In genomic region chr11:117599788-117600263, GRCm38 (mm10) we compare ENCODE assay signal across 8 mouse cellular contexts. TPM values are rescaled to one million over a fixed set of nuclear protein-coding genes. Genes with fewer than 3 reads are reported as not detected.
DNase-seq lines count a peak whose midpoint lies in the region; ATAC-seq and TF ChIP-seq lines count a peak whose summit lies in the region.

No protein-coding gene starts in this region.

- no peaks in the 10 kb centered on the region for H3K36me3 ChIP-seq in lung, embryonic 14.5 days (ENCODE audit: insufficient read depth)
- no peaks in the 10 kb centered on the region for H3K36me3 ChIP-seq in forebrain, embryonic 13.5 days (ENCODE audit: poor library complexity, severe bottlenecking)
- no peaks in the 10 kb centered on the region for H3K36me3 ChIP-seq in limb, embryonic 13.5 days
- no peaks in the 10 kb centered on the region for H3K36me3 ChIP-seq in neural tube, embryonic 14.5 days (ENCODE audit: control insufficient read depth, insufficient read depth, low read length)

- WGBS in lung, embryonic 14.5 days: 10% methylated on average over 14 of the region's 14 CpGs
- WGBS in forebrain, embryonic 13.5 days: 11% methylated on average over 14 of the region's 14 CpGs
- 13% methylated on average over 14 of the region's 14 CpGs for WGBS in limb, embryonic 13.5 days
- WGBS in neural tube, embryonic 14.5 days: 12% methylated on average over 14 of the region's 14 CpGs

- no peak overlapping the region for H3K9ac ChIP-seq in lung, embryonic 14.5 days
- H3K9ac ChIP-seq in forebrain, embryonic 13.5 days: peak overlapping the region; percentile 23; the same call in 1 of the 2 replicates
- H3K9ac ChIP-seq in limb, embryonic 13.5 days: peak overlapping the region; percentile 51
- no peak overlapping the region for H3K9ac ChIP-seq in neural tube, embryonic 14.5 days (replicated peaks; ENCODE audit: low read depth, low read length)

- peak overlapping the region; percentile 64 for H3K4me2 ChIP-seq in lung, embryonic 14.5 days
- H3K4me2 ChIP-seq in forebrain, embryonic 13.5 days: peak overlapping the region; percentile 42
- peak overlapping the region; percentile 65 for H3K4me2 ChIP-seq in limb, embryonic 13.5 days (replicated peaks)
- peak overlapping the region; percentile 2; the same call in 1 of the 2 replicates for H3K4me2 ChIP-seq in neural tube, embryonic 14.5 days (ENCODE audit: low read depth, low read length)

- no peak for TF ChIP-seq CTCF in lung, embryonic 14.5 days (IDR thresholded peaks at IDR 0.05; ENCODE audit: low read depth)

- H3K27ac ChIP-seq in lung, embryonic 14.5 days (ENCODE audit: low read depth): no peak overlapping the region
- H3K27ac ChIP-seq in forebrain, embryonic 13.5 days: no peak overlapping the region
- H3K27ac ChIP-seq in limb, embryonic 13.5 days: no peak overlapping the region
- peak overlapping the region; percentile 90 for H3K27ac ChIP-seq in neural tube, embryonic 14.5 days (ENCODE audit: low read depth, low read length)

- no peak for ATAC-seq in lung, embryonic 14.5 days (ENCODE audit: insufficient read depth)
- no peak for ATAC-seq in forebrain, embryonic 13.5 days
- ATAC-seq in limb, embryonic 13.5 days (ENCODE audit: low FRiP score, low read depth): no peak
- no peak for ATAC-seq in neural tube, embryonic 14.5 days (ENCODE audit: low read depth)
- no peak for ATAC-seq in monocyte, adult 5-6 weeks (replicated peaks; ENCODE audit: insufficient number of reproducible peaks, low FRiP score, low TSS enrichment, poor library complexity, severe bottlenecking)

- DNase-seq in lung, embryonic 14.5 days: no peak
- DNase-seq in lung, postnatal 25 days (ENCODE audit: low spot score): no peak
- DNase-seq in right cerebral cortex, postnatal 10 days (ENCODE audit: low spot score in 2 of 2): no peak
- no peak for DNase-seq in gastrocnemius, postnatal 10 days

- H3K9me3 ChIP-seq in lung, embryonic 14.5 days (ENCODE audit: low read depth, low read length): no peaks in the 10 kb centered on the region
- H3K9me3 ChIP-seq in forebrain, embryonic 13.5 days (replicated peaks): no peaks in the 10 kb centered on the region
- no peaks in the 10 kb centered on the region for H3K9me3 ChIP-seq in limb, embryonic 13.5 days
- H3K9me3 ChIP-seq in neural tube, embryonic 14.5 days (ENCODE audit: control insufficient read depth, low read length): no peaks in the 10 kb centered on the region

- peaks cover 50% of the 10 kb centered on the region for H3K27me3 ChIP-seq in lung, embryonic 14.5 days (ENCODE audit: insufficient read depth, low read length)
- peaks cover 44% of the 10 kb centered on the region for H3K27me3 ChIP-seq in forebrain, embryonic 13.5 days
- peaks cover 58% of the 10 kb centered on the region for H3K27me3 ChIP-seq in limb, embryonic 13.5 days
- peaks cover 6% of the 10 kb centered on the region; the same call in 1 of the 2 replicates for H3K27me3 ChIP-seq in neural tube, embryonic 14.5 days (ENCODE audit: control insufficient read depth, insufficient read depth, low read length)

- peak overlapping the region; percentile 33; the same call in 1 of the 2 replicates for H3K4me3 ChIP-seq in lung, embryonic 14.5 days (ENCODE audit: low read depth, low read length)
- H3K4me3 ChIP-seq in forebrain, embryonic 13.5 days: no peak overlapping the region
- H3K4me3 ChIP-seq in limb, embryonic 13.5 days: peak overlapping the region; percentile 34
- no peak overlapping the region for H3K4me3 ChIP-seq in neural tube, embryonic 14.5 days (ENCODE audit: low read depth, low read length)

- H3K4me1 ChIP-seq in lung, embryonic 14.5 days (ENCODE audit: insufficient read depth): 0 out of 2 replicates have a peak, but pooled peaks cover 11% of the 10 kb centered on the region
- peaks cover 52% of the 10 kb centered on the region for H3K4me1 ChIP-seq in forebrain, embryonic 13.5 days
- H3K4me1 ChIP-seq in limb, embryonic 13.5 days: peaks cover 32% of the 10 kb centered on the region
- peaks cover 40% of the 10 kb centered on the region for H3K4me1 ChIP-seq in neural tube, embryonic 14.5 days (ENCODE audit: control insufficient read depth, insufficient read depth, low read length)

RNA-seq across cellular contexts. Expression of gene Tnrc6c, which starts 54.3 kb away (rescaled TPM):
- 10.9 and 11.6 TPM in 2 replicates for polyA plus RNA-seq in lung, embryonic 14.5 days (2014; fragmentation: Nextera tagmentation; extraction: Ambion mirVana)
- polyA plus RNA-seq in forebrain, embryonic 13.5 days (2015; fragmentation: Nextera tagmentation; extraction: Ambion mirVana): 23.7 and 24.7 TPM in 2 replicates
- 19.3 and 19.6 TPM in 2 replicates for polyA plus RNA-seq in limb, embryonic 13.5 days (2015; fragmentation: Nextera tagmentation; extraction: Ambion mirVana)
- 30.6 and 32.5 TPM in 2 replicates for polyA plus RNA-seq in neural tube, embryonic 14.5 days (2014; fragmentation: Nextera tagmentation; extraction: Ambion mirVana)
- 20.2 to 43.0 TPM (median 22.1 TPM) in 3 replicates for total RNA-seq in monocyte, adult 5-6 weeks (2017)
- total RNA-seq in gastrocnemius, postnatal 10 days (2021): 10 to 100 TPM; 20.5 to 25.8 TPM

Comparison
In these comparisons a context has a peak if more than half of its experiments do, and no peak if none do; other contexts are left out.
1. H3K4me2 ChIP-seq: peak in every context shown above with its lines; median percentile 65 in limb, embryonic 13.5 days; 64 in lung, embryonic 14.5 days; 42 in forebrain, embryonic 13.5 days; 2 in neural tube, embryonic 14.5 days.
2. H3K4me3 ChIP-seq: peak in lung, embryonic 14.5 days (single experiment) and limb, embryonic 13.5 days (single experiment); none in forebrain, embryonic 13.5 days (single experiment) and neural tube, embryonic 14.5 days (single experiment).
3. H3K9ac ChIP-seq: peak in forebrain, embryonic 13.5 days (single experiment) and limb, embryonic 13.5 days (single experiment); none in lung, embryonic 14.5 days (single experiment) and neural tube, embryonic 14.5 days (single experiment).